Mouse (Mus musculus) ES-Bruce4 (cell line): Measurements from ENCODE around the gene Pla2g16.

Source experiments
- CTCF ChIP-seq: IDR thresholded peaks from one replicate; pipeline ENCODE4 v1.8.1; 2011; ENCODE audit warnings: low read depth, low read length
- EP300 ChIP-seq: IDR thresholded peaks from 2 replicates; pipeline ENCODE4 v1.6.1; 2011; ENCODE audit warnings: low read depth, low read length; ENCODE audit not compliant: insufficient read depth
- POLR2A ChIP-seq: IDR thresholded peaks from one replicate; pipeline ENCODE4 v1.8.1; 2011; ENCODE audit warnings: low read length; ENCODE audit not compliant: insufficient read depth

DNA sequence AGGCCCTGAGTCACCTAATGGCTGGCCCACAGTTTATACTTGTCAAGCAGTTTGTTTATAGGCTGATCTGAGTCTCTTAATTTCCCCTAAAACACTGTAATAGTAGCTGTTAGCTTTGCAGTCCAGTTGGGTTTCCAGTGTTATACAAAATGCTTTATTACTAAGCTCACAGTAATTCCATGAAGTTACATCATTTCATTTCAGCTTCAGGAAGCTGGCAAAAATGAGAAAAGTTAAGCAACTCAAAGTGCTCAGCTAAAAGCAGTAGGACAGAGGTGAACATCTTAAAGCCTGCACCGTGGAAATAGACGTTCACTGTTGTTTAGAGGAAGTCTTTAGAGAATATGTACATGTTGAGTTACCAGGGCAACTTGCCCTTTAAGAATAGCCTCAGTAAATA is 34.4 kb upstream of the Pla2g16 start:
- TF ChIP-seq CTCF (no peak), POLR2A (no peak), EP300 (no peak)
